Mouse (Mus musculus) spleen, postnatal 14 days (tissue): ENCODE results near the gene Camk1d.

Experiments
- DNase-seq, 2 experiments: peaks; one replicate each; pipeline ENCODE4 v3.0.0; 2021 to 2022; ENCODE audit warnings: low spot score in 2 of 2

Gene Camk1d

DNA sequence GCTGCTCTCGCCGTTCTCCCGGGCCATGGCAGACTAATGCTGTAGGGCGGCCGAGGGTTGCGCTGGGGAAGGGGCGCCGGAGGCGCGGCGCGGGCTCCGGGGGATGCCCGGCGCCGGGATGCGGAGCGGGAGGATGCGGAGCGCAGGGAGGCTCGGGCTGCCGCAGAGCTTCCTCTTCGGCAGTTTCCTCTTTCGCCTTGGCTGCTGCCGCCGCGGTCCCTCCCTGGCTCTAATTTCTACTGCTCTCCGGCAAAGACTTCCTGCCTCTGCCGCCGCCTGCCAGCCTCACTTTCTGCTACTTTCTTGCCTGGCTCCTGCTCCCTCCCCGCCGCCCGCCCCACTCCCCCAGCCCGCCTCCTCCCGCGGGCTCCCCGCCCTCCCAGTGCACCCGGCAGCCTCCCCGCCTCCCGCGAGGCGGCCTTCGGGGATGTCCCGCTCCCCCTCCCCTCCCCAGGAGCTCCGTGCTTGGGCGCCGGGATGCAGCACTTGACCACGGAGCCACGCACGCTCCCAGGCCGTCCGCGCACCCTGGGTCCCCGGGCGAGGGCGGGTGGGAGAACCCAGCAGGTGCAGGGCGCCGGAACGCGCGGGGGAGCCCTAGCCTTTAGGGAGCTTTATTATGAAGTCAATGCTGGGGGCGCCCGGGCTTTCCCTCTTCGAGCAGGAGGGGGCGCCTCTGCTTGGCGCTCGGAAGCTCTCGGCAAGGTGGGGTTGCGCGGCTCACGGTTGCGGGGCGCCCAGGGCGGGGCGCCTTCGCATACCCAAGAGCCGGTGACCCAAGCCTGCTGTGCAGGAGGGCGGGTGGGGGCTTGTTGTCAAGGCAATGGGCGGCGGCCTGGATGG is at the start of gene Camk1d:
Camk1d (minus strand) TSS at position 305 of the 843 bp plus-strand sequence.
- peak; percentile 61 to 75 for DNase-seq

DNA sequence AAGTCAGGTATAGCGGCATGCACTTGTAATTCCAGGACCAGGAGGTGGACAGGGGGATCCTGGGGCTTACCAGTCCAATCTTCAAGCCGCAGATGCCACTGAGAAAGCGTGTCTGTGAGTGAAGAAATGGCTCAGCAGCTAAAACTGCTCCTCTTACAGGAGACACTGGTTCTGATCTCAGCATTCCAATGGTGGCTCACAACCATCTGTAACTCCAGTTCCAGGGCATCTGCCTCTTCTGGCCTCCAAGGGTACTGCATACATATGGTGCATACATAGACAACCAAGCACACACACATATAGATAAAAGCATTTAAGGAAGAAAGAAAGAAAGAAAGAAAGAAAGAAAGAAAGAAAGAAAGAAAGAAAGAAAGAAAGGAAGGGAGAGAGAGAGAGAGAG is 47.7 kb upstream of the Camk1d start:
- no peak for DNase-seq

- DNase-seq: no peak
These were observed 46.2 kb upstream of the Camk1d start for GRCm38 (mm10) chr2:5760479-5761008.

DNA sequence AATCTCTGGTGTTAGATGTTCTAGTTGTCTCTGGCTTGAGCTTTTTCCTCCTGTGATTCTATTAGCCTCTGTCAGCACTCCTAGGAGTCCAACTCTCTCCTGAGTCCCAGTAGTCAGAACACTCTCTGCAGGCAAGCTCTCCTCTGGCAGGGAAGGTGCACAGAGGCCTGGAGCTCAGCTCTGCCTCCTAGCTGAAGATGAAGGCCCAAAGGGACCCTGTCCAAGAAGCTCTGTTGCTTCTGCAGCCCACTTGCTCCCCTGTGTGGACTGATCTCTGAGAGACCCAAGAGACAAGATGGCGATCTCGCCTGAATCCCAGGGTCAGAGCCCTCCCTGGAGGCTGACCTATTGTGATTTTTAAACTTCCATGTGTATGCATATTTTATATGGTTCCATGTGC is 44.3 kb upstream of the Camk1d start:
- DNase-seq: no peak

DNA sequence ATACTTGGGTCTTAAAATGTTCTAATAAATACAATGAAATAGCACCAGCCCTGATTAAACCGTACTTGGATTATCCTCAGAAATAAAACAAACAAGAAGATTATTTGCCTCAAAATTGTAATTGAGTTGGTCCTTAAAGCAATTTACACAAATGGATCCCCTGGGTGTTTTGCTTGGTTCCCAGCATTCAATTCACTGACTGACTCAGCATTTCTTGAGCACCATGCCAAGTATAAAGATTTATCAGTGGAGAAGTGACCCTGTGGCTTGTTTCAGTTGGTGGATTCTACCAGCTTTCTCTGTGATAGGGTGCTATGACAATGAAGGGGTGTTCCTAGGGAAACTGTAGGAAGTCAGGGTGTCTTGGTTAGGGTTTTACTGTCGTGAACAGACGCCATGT is 36.6 kb upstream of the Camk1d start:
- DNase-seq: no peak

DNA sequence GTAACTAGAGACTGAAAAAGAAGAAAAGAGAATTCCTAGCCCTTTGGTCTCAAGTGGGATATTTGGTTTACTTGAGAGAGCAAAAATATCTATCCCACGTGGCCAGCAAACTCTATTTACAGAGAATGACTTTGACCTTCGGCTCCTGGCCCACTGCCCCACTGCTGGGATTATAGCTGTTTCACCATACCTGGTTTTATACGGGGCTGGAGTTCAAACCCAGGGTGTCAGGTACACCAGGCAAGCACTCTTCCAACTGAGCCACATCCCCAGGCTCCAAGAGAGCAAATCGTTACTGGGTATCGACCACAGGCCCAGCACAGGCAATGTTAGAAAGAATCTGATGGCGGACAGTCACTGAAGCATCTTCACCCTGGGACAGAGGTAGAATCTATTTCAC is 34.9 kb upstream of the Camk1d start:
- no peak for DNase-seq

- DNase-seq: no peak
These were observed 33.3 kb upstream of the Camk1d start for GRCm38 (mm10) chr2:5747545-5748043.

- no peak for DNase-seq
These were observed 32.2 kb upstream of the Camk1d start for GRCm38 (mm10) chr2:5746529-5746928.

GRCm38 (mm10) chr2:5743886-5744285 is 29.6 kb upstream of the Camk1d start:
- no peak for DNase-seq

DNA sequence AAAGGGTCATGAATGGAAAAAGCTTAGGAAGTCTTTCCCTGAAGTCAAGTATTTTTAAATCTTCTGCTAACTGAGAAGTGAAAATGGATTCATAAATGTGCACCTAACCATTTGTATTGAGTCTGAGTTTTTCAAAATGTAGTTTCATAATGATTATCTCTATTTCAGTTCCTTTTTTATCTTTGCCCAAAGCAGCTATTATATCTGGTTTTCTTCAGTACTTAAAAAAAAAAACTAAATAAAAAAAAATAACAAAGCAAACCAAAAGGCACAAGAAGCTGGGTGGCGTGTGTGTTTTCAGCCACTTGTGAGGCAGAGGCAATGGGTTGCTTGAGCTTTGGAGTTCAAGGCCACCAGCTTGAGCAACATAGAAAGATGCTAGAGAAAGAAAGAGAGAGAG is 26.6 kb upstream of the Camk1d start:
- no peak for DNase-seq

- DNase-seq: no peak
These were observed 21.6 kb upstream of the Camk1d start for GRCm38 (mm10) chr2:5735881-5736280.

- DNase-seq: no peak
These were observed 19.2 kb upstream of the Camk1d start for GRCm38 (mm10) chr2:5733300-5734085.

DNA sequence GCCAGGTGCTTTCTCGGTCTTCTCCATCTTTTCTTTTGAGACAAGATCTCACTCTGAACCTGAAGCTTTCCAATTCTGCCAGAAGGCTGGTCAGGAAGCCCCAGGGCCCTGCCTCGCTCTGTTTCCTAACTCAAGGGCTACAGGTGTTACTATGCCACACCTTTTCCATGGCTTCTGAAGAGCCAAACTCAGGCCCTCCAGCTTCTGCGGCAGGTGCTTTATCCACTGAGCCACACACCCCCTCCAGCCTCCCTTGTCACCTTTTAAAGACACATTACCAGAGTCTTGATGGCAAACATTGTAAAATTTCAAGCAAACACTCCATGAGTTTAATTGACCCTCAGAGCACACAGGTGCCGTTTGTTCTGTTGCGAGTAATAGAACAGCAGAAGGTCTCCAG is 17.7 kb upstream of the Camk1d start:
- no peak for DNase-seq

DNA sequence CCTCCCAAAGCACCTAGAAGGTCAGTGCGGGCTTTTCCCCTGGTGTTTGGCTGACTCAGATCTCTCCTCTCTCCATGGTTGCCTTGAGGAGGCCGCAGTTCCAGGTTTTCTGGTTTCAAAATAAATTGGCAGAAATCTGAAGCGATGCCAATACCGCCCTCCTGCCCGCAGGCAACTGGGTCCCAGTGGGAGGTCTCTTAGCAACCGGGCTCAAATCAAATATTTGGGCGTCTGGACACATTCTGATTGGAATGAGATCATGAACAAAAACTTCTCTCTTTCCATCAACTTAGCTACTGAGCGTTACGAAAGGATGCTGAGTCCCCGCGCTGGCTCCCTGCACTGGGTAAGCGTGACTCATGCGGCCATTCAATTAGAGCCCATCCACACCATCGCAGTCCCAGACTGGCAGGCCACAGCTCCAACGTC is 16.1 kb upstream of the Camk1d start:
- DNase-seq: no peak

DNA sequence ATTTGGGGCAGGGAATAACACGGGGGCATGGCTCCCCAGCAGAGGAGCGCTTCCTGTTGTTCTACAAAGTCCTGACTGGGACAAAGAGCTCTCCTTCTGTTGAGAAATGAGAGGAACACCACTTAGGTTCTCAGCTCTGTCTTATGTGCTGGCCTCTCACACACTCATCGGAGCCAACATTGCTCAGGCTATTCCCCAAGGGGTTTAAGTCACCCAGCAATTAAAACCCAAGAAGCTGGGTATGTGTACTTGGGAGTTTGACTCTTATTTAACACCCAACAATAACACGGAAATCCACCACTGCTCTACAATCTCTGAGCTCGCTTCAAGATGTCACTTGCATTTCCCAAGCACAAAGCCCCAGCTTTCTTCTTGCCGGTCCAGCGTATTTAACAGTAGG is 15.6 kb upstream of the Camk1d start:
- DNase-seq: no peak

GRCm38 (mm10) chr2:5725028-5725701 is 10.8 kb upstream of the Camk1d start:
- no peak for DNase-seq

DNA sequence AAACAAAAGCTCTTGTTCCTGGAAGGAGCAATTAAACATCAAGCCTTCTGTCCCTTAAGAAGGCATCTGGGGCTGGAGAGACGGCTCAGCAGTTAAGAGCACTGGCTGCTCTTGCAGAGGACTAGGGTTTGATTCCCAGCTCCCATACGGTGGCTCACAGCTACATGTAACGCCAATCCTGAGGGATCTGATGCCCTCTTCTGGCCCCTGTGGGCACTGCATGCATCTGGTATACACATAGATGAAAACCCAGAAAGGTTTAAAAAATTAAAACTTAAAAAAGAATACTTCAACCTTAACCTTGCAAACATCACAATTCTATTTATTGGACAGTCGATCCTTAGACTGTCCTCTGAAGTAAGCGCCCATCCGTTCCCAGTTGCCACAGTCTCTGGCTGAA is 3.4 kb upstream of the Camk1d start:
- DNase-seq: no peak

GRCm38 (mm10) chr2:5715544-5715943 is 1.2 kb upstream of the Camk1d start:
- DNase-seq: no peak

GRCm38 (mm10) chr2:5715054-5715410 is 717 bp upstream of the Camk1d start:
- no peak for DNase-seq

DNA sequence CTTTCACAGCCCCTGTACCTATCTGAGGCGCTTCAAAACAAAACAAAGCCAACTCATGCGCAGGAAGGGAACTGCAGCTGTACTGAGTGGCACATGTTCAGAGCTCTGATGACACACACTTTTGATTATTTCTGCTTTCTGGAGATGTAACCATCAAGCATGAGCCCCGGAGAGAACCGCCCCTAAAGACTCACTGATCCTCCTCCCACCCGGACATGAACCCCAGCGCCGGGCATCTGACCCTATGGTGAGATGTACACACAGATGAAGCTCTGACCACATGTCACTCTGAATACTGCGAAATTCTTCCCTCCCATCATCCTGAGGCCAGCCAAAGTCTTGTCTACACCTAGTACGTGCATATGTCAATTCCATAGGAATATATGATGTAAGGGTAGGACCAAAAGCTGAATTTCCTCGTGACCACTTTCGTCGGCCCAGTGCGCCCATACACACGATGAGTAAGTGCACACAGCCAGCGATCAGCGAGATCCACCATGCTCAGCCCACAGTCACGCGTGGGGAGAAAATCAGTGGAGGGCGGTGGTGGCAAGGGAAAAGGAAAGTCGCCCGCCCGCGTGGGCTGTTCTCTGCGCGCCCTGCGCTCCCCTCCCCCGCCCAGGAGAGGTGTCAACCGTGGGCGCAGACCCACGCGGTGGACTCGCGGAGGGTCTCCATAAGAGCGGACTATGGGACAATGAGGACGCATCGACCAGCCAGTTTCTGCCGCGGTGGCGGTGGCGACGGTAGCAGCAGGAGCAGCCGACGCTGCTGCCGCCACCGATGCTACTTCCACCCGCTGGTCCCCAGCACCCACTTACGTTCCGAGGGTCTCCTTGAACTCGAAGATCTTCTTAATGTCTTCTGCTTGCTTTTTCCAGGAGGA is 747 bp downstream of the Camk1d start:
- DNase-seq: peak in 1 of 2 experiments; percentile 36

DNA sequence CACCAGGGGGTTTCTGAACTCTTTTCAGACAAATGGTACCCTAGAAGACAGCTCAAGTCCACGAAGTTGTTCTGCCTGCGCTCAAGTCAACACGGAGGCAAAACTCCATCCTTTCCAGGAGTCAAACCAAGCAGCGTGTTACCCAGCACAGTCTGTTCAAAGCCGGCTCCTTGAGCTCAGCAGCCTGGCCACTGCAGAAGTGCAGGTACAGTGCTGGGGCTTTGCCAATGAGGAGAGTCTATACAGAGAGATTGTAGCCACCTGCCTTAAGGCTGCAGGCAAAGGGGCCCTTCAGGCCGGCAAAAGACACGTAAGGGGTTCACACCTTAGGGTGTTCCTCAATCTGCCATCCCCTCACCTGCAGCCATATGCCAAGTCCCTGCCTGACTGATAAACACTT is 2.1 kb downstream of the Camk1d start:
- DNase-seq: no peak
